ENCODE assay signal across 10 mouse cellular contexts in the genomic region with DNA sequence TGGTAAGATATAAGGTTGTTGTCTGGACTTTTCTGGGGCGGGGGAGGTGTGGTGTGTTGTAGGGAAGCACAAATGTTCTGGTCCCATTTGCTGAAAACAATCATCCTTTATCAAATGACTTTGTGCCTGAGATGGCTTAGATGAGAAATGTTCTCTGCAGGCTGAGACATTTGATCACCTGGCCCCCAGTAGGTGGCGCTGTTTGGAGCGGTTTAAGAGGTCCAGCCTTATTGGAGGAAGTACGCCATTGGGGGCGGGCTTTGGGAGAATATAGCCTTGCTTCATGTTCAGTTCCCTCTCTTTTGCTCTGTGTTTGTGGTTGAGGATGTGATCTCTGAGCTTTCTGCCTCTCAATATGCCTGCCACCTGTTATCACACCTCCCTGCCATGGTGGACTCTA. TPM values are rescaled to one million over a fixed set of nuclear protein-coding genes. Genes with fewer than 3 reads are reported as not detected.
DNase-seq lines count a peak whose midpoint lies in the region; ATAC-seq lines count a peak whose summit lies in the region.
"Had no signal": no experiment of that assay in that cellular context is flagged by ENCODE, and none has a peak within 500 bp of the region (broad histone marks: within the 10 kb centered on the region; RNA-seq: fewer than 3 reads in every experiment).

No protein-coding gene starts in this region.

- no peak overlapping the region for H3K4me3 ChIP-seq in midbrain, embryonic 10.5 days
- no peak overlapping the region for H3K4me3 ChIP-seq in midbrain, embryonic 13.5 days (replicated peaks)
- H3K4me3 ChIP-seq: limb, embryonic 12.5 days had no signal

- H3K9ac ChIP-seq in midbrain, embryonic 13.5 days (replicated peaks): no peak overlapping the region
- H3K9ac ChIP-seq: limb, embryonic 12.5 days had no signal

- no peaks in the 10 kb centered on the region for H3K27me3 ChIP-seq in midbrain, embryonic 10.5 days (ENCODE audit: low read depth, poor library complexity, severe bottlenecking)
- H3K27me3 ChIP-seq in midbrain, embryonic 13.5 days: no peaks in the 10 kb centered on the region
- H3K27me3 ChIP-seq: limb, embryonic 12.5 days had no signal

- no peak for ATAC-seq in CD4-positive, CD25-positive, alpha-beta regulatory T cell, adult 4 months
- no peak for ATAC-seq in midbrain, embryonic 13.5 days

- no peaks in the 10 kb centered on the region for H3K4me1 ChIP-seq in midbrain, embryonic 10.5 days
- no peaks in the 10 kb centered on the region for H3K4me1 ChIP-seq in midbrain, embryonic 13.5 days (replicated peaks)

- intact Hi-C loops in gastrocnemius, postnatal 14 days (cut with DNase I; ENCODE audit: low total_unique reads): loop anchor here (5.0 kb wide), 1 partner anchor 286 kb away; no protein-coding TSS in a partner anchor
- intact Hi-C loops in left cerebral cortex, postnatal 25 days (cut with DNase I): no loop called here

- no peak overlapping the region for H3K4me2 ChIP-seq in midbrain, embryonic 13.5 days (replicated peaks)
- H3K4me2 ChIP-seq: limb, embryonic 12.5 days had no signal

- peak; percentile 42 for DNase-seq in CD4-positive, CD25-positive, alpha-beta regulatory T cell, adult 2 months (ENCODE audit: low read depth, low spot score)
- DNase-seq in midbrain, embryonic 10.5 days (ENCODE audit: low spot score): peak; percentile 32
- DNase-seq in gastrocnemius, postnatal 14 days: peak; percentile 32
- DNase-seq in thymus, postnatal 10 days (ENCODE audit: low spot score in 2 of 2): peak; percentile 7 to 46
- no peak for DNase-seq in left cerebral cortex, postnatal 25 days (ENCODE audit: low spot score in 2 of 2)
- no peak for DNase-seq in spleen, adult 12 weeks (ENCODE audit: low spot score)

- no peak overlapping the region for H3K27ac ChIP-seq in midbrain, embryonic 10.5 days (replicated peaks)
- no peak overlapping the region for H3K27ac ChIP-seq in midbrain, embryonic 13.5 days
- H3K27ac ChIP-seq: limb, embryonic 12.5 days had no signal

- no peaks in the 10 kb centered on the region for H3K9me3 ChIP-seq in midbrain, embryonic 10.5 days (replicated peaks)
- H3K9me3 ChIP-seq in midbrain, embryonic 13.5 days: no peaks in the 10 kb centered on the region

- WGBS in midbrain, embryonic 10.5 days: 56% methylated on average over 5 of the region's 5 CpGs
- WGBS in midbrain, embryonic 13.5 days: 55% methylated on average over 5 of the region's 5 CpGs

- H3K36me3 ChIP-seq in midbrain, embryonic 10.5 days: no peaks in the 10 kb centered on the region
- H3K36me3 ChIP-seq in midbrain, embryonic 13.5 days: no peaks in the 10 kb centered on the region
- H3K36me3 ChIP-seq: limb, embryonic 12.5 days had no signal

RNA-seq across cellular contexts. Expression of a gene that starts 44.2 kb away (rescaled TPM):
- not detected for polyA plus RNA-seq in CD4-positive, CD25-positive, alpha-beta regulatory T cell, adult 4 months (2017; shearing (Covaris generic))
- not detected in 2 replicates for polyA plus RNA-seq in midbrain, embryonic 10.5 days (2016; fragmentation: Nextera tagmentation; extraction: Ambion mirVana)
- not detected in 2 replicates for polyA plus RNA-seq in midbrain, embryonic 13.5 days (2015; fragmentation: Nextera tagmentation; extraction: Ambion mirVana)
- total RNA-seq in gastrocnemius, postnatal 14 days (2021): not detected
- not detected for total RNA-seq in left cerebral cortex, postnatal 25 days (2021)
- total RNA-seq: neutrophil, adult 5-6 weeks had no signal
- polyA plus RNA-seq: limb, embryonic 12.5 days had no signal

Comparison
In these comparisons a context has a peak if more than half of its experiments do, and no peak if none do; other contexts are left out.
1. DNase-seq: peak in CD4-positive, CD25-positive, alpha-beta regulatory T cell, adult 2 months (single experiment), midbrain, embryonic 10.5 days (single experiment), gastrocnemius, postnatal 14 days (single experiment) and thymus, postnatal 10 days (2 of 2); none in left cerebral cortex, postnatal 25 days (0 of 2) and spleen, adult 12 weeks (single experiment).